Mouse (Mus musculus) limb, embryonic 14.5 days (tissue): ENCODE data around the gene Cacna1a. TPM values are rescaled to one million over a fixed set of nuclear protein-coding genes. Genes with fewer than 3 reads are reported as not detected.
"Not testable (repeated sequence)": the region's sequence is repeated elsewhere in the genome, so short reads cannot be mapped to it uniquely, and the experiment has no call there.

ENCODE experiments used
- ATAC-seq: fragments of 200-750 bp; cut with Nextera tagmentation; 2 replicates; pipeline ENCODE4 v1.8.0; 2017; ENCODE audit warnings: low read depth, moderate number of reproducible peaks, moderate TSS enrichment; ENCODE audit not compliant: low FRiP score
- DNase-seq: peaks from one replicate; pipeline ENCODE4 v3.0.0-alpha.2; 2015; ENCODE audit warnings: low spot score
- H3K27ac ChIP-seq: fragments of 300-500 bp; sonication (generic); replicated peaks from 2 replicates; pipeline ENCODE4 v1.5.1; 2014; ENCODE audit warnings: low read depth, mild to moderate bottlenecking, low read length, moderate library complexity, mixed read lengths
- H3K27me3 ChIP-seq: fragments of 300-500 bp; sonication (generic); 2 replicates; pipeline ENCODE4 v1.6.1; 2014; ENCODE audit warnings: low read length, mixed read lengths; ENCODE audit not compliant: control insufficient read depth, insufficient read depth
- H3K36me3 ChIP-seq: fragments of 300-500 bp; sonication (generic); 2 replicates; pipeline ENCODE4 v1.6.1; 2014; ENCODE audit warnings: mild to moderate bottlenecking, low read length, moderate library complexity, mixed read lengths; ENCODE audit not compliant: control insufficient read depth, insufficient read depth
- H3K4me1 ChIP-seq: fragments of 300-500 bp; sonication (generic); 2 replicates; pipeline ENCODE4 v1.6.1; 2014; ENCODE audit warnings: antibody characterized with exemption, low read length, mixed read lengths; ENCODE audit not compliant: control insufficient read depth, insufficient read depth
- H3K4me2 ChIP-seq: fragments of 300-500 bp; sonication (generic); replicated peaks from 2 replicates; pipeline ENCODE4 v1.6.1; 2014; ENCODE audit warnings: low read depth, mild to moderate bottlenecking, low read length, moderate library complexity; ENCODE audit not compliant: severe bottlenecking
- H3K4me3 ChIP-seq: fragments of 300-500 bp; sonication (generic); replicated peaks from 2 replicates; pipeline ENCODE4 v1.5.1; 2014; ENCODE audit warnings: low read length
- H3K9ac ChIP-seq: fragments of 300-500 bp; sonication (generic); 2 replicates; pipeline ENCODE4 v1.6.1; 2014; ENCODE audit warnings: mild to moderate bottlenecking, low read depth, low read length, moderate library complexity; ENCODE audit not compliant: severe bottlenecking
- H3K9me3 ChIP-seq: fragments of 300-500 bp; sonication (generic); 2 replicates; pipeline ENCODE4 v1.6.1; 2016; ENCODE audit warnings: low read length; ENCODE audit not compliant: control insufficient read depth
- POLR2A ChIP-seq: fragments of 200-500 bp; IDR thresholded peaks from 2 replicates; pipeline ENCODE4 v1.8.0; 2012; ENCODE audit warnings: inconsistent platforms, mild to moderate bottlenecking, moderate library complexity, borderline replicate concordance; ENCODE audit not compliant: insufficient read depth, insufficient read length; ENCODE audit errors: extremely low read depth
- WGBS: fragments of 180-500 bp; shearing (Covaris S2); extraction: QIAGEN DNeasy Blood & Tissue Kit; methylation state at CpG from one replicate; pipeline ENCODE4 v1.1.7; 2014; 5-methylcytosine and 5-hydroxymethylcytosine counted together
- polyA plus RNA-seq, 2 experiments: library from polyadenylated mRNA; depleted of rRNA in 1 of 2; stranded (reverse) in 1 of 2; unstranded in 1 of 2; fragments of >200 nt; fragmentation: Nextera tagmentation in 1 of 2; extraction: Ambion mirVana in 1 of 2; gene quantifications; 2 replicates each; pipeline versions ENCODE4 v1.2.1 to v1.2.3; 2012 to 2014

Gene Cacna1a
- polyA plus RNA-seq, 2 experiments: 6.8 to 24.3 TPM

DNA sequence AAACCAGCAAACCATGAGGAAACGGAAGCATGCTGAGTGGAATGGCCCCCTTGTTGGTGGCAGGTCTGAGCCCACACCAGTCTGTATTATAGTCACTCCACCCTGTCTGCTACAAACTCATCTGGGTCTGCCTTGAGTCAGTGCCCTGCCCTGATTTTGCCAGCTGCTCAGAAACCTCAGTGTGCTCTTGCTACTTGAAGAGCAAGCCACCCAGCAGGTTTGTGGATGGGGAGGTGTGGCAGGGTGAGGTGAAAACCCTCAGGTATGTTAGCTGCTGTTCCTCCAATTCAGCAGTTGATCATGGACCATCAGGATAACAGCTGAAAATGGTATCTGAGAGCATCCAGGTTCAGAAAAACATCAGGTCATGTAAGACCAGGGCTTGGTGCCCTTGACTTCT is 279.8 kb downstream of the Cacna1a start:
- Histone ChIP-seq H3K4me1 (peaks cover 12% of the 10 kb centered on the region), H3K36me3 (peaks cover 40% of the 10 kb centered on the region), H3K4me3 (no peak overlapping the region), H3K27ac (no peak overlapping the region), H3K27me3 (no peaks in the 10 kb centered on the region), H3K4me2 (no peak overlapping the region), H3K9me3 (no peaks in the 10 kb centered on the region), H3K9ac (no peak overlapping the region)
- no peak for TF ChIP-seq POLR2A
- no peak for ATAC-seq
- no peak for DNase-seq
- 83% methylated on average over 1 of the region's 1 CpGs for WGBS

GRCm38 (mm10) chr8:84668731-84669485 is 280.7 kb downstream of the Cacna1a start:
- peaks cover 7% of the 10 kb centered on the region; the same call in 1 of the 2 replicates for H3K4me1 ChIP-seq
- ATAC-seq: no peak
- H3K27me3 ChIP-seq: no peaks in the 10 kb centered on the region
- no peaks in the 10 kb centered on the region for H3K9me3 ChIP-seq
- no peak overlapping the region for H3K9ac ChIP-seq
- no peak overlapping the region for H3K4me2 ChIP-seq
- WGBS: 84% methylated on average over 6 of the region's 6 CpGs
- no peak overlapping the region for H3K4me3 ChIP-seq
- H3K27ac ChIP-seq: no peak overlapping the region
- DNase-seq: no peak
- TF ChIP-seq POLR2A: no peak
- H3K36me3 ChIP-seq: peaks cover 44% of the 10 kb centered on the region

- H3K4me1 ChIP-seq, H3K27me3 ChIP-seq, H3K4me2 ChIP-seq, DNase-seq, H3K9ac ChIP-seq, ATAC-seq, H3K9me3 ChIP-seq, H3K4me3 ChIP-seq, H3K27ac ChIP-seq: not testable (repeated sequence)
- H3K36me3 ChIP-seq: peaks cover 59% of the 10 kb centered on the region
- WGBS: 91% methylated on average over 5 of the region's 5 CpGs
These were observed 282.2 kb downstream of the Cacna1a start for GRCm38 (mm10) chr8:84670295-84671006.

DNA sequence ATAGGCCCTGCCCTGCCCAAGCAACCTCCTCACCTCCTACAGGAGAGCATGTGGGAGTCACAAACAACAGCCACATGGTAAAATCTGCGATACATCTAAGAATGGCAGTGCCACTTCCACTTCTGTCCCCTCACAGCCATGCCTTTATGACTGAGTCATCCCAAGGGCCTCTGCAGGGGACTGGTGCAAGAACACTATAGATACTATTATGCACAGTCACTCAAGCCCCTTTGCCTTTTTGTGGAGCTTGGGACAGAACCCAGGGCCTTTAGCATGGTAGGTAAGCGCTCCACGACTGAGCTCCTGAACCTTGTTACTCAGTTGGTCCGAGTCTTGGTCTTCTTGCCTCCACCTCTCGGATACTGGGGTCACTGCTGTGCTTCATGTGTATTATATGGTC is 289.1 kb downstream of the Cacna1a start:
- 93% methylated on average over 5 of the region's 5 CpGs for WGBS
- no peak for DNase-seq
- Histone ChIP-seq H3K4me3 (no peak overlapping the region), H3K27ac (no peak overlapping the region), H3K36me3 (peaks cover 48% of the 10 kb centered on the region), H3K4me1 (no peaks in the 10 kb centered on the region), H3K9me3 (no peaks in the 10 kb centered on the region), H3K9ac (no peak overlapping the region), H3K27me3 (no peaks in the 10 kb centered on the region), H3K4me2 (no peak overlapping the region)
- ATAC-seq: no peak
- TF ChIP-seq POLR2A: no peak

GRCm38 (mm10) chr8:84681476-84681875 is 293.2 kb downstream of the Cacna1a start:
- DNase-seq (no peak), ATAC-seq (no peak)
- Histone ChIP-seq H3K27ac (no peak overlapping the region), H3K4me1 (peaks cover 16% of the 10 kb centered on the region), H3K9me3 (no peaks in the 10 kb centered on the region), H3K4me3 (no peak overlapping the region), H3K4me2 (no peak overlapping the region), H3K9ac (no peak overlapping the region), H3K27me3 (no peaks in the 10 kb centered on the region), H3K36me3 (peaks cover 20% of the 10 kb centered on the region)
- 95% methylated on average over 2 of the region's 2 CpGs for WGBS
- TF ChIP-seq POLR2A: no peak
